Mouse (Mus musculus) ovary, postnatal 10 days (tissue): Measurements from ENCODE around the gene D630003M21Rik.
A peak's percentile ranks its signal among the peaks of the same experiment; 100 is the strongest.

Experiments used
- DNase-seq: peaks from one replicate; pipeline ENCODE4 v3.0.0; 2022; ENCODE audit warnings: low spot score

Gene D630003M21Rik

DNA sequence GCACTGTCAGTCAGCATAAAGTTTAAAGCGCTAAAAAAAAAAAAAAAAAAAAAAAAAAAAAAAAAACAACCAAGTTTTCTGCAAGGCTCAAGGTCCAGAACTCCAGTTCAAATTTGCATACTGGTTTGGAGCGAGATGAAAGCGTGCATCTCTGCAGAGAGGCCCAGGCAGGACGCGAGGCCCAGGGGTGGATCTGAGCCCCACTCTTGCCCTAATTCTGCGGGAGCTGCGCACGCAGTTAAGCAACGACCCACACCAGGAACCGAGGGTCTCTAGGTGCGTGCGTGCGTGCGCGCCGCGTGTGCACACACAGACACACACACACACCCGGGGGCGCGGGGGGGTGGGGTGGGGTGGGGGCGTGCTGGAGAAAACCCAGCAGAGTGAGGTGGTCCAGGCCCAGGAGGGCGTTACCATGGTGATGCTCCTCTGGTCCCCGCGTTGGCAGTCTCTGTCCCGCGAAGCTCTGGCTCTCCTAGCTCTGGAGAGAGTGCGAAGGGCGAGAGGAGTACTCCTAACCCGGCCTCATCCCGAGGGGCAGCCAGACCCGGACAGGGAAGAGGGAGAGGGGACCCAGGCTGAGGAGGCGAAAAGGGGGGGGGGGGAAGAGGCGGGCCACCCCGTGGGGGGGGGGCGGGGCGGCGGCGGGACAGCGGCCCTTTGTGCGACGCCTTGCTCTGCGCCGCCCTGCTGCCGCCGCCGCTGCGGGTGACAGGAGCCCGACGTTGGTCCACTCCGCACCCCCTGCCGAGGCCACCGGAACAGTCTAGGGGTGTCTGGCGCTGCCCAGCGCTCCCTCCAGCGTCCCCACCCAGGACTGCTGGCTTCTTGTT lies at the start of gene D630003M21Rik:
D630003M21Rik (minus strand) TSS at position 553 of the 833 bp plus-strand sequence.
- DNase-seq = no peak

DNA sequence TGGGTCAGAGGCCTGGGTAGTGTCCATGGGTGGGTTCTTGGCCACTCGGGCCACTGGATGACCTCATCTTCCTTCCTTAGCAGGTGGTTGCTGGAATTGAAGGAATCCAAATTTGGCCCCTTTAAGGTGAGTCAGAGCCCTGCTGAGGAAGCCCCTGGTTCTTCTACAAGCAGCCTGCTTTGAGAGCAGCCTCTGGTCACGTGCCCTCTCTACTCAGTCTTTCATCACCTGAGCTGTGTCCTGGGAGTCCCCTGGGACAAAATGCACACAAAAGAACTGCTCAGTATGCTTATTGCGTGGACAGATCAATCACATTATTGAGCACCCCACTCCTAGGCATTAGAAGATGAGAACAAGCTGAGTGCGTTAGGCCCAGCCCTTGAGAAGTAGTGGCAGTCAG lies 47.9 kb upstream of the D630003M21Rik start:
- DNase-seq = no peak

DNA sequence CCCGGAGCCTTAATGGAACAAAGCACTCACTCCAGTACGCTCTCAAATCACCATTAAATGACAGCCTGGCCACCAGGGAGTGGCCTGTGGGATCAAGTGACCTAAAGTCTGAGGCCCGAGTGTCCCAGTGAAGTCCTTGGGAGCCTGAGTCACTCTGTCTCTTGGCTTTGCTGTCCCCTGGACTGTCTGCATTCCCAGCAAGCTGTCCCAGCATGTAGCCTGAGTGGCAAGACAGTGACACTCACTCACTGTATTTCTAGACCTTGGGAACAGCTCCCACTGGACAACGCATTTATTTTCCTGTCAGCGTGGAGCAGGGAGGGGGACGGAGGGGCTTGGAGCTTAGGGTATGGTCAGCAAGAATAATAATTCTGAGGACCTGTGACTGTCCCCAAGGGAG lies 47.4 kb upstream of the D630003M21Rik start:
- DNase-seq = no peak

- DNase-seq = no peak
Measured at GRCm38 (mm10) chr2:158275811-158276210, 46.8 kb upstream of the D630003M21Rik start.

DNA sequence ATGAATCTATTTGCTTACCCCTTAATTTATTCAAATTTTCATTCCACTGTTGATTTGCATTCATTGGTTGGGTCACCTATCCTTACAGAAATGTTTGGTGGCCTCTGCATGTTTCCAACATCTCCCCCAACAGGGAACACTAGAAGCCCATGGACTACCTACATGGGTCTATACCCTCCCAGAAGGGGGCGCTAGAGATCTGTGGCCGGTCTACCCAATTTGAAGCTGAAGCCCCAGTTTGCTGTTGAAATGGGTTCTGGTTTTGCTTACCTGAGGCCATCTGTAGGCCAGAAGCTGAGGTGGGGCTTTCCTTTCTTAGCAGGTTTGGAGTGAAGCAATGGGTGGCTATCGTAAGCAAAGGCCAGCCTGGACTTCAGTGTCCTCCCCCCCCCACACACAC lies 46.3 kb upstream of the D630003M21Rik start:
- DNase-seq = no peak

DNA sequence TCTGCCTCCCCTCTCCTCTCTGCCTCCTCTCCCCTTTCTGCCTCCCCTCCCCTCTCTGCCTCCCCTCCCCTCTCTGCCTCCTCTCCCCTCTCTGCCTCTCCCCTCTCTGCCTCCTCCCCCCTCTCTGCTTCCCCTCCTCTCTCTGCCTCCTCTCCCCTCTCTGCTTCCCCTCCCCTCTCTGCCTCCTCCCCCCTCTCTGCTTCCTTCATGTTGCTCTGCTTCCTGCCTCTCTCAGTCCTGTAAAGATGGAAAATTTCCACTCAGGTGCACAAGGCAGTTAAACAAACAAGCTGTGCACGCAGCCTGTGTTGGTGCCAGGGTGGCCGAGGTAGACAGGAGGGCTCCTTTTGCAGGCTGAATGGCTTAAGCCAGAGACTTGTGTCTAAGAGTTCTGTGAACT lies 44.6 kb upstream of the D630003M21Rik start:
- DNase-seq = no peak

GRCm38 (mm10) chr2:158270017-158270416 lies 41.0 kb upstream of the D630003M21Rik start:
- DNase-seq = no peak

- DNase-seq = no peak
Measured at GRCm38 (mm10) chr2:158264877-158265276, 35.9 kb upstream of the D630003M21Rik start.

DNA sequence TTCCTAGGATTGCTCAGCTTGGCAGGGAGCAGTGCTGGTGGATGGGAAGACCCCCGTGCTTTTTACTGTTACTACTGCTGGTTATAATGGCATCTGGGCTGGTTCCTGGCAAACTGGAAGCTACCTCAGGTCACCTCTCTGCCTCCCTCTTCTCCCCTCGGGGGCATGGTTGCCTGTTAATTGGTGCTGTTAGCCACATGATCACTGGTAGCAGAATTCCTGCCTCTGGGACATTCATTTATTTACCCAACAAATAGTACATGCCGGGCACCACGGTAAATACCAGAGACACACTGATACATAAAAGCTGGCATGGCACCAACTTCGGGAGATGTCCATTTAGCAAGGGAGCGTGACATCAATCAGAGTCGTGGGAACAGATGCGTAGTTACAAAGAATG lies 30.5 kb upstream of the D630003M21Rik start:
- DNase-seq = no peak

DNA sequence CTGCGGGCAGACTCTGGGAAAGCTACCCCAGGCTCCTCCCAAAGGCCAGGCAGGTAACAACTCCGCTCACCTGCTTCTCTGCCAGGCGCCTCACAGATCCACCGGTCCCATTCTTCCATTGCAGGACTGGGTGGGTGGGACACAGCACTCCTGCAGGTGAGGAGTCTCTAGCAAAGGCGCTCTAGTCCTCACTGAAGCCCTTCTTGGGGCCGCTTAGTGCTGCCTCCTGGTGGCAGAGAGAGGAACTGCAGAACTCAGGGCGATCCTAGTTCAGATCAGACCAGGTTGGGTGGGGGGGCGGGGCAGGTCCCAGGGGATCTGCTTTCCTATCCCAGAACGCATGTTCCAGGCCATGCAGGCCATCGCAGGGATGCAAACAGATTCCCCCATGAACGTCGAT lies 29.8 kb upstream of the D630003M21Rik start:
- DNase-seq = peak; percentile 41

- no peak for DNase-seq
Measured at GRCm38 (mm10) chr2:158258005-158258418, 29.0 kb upstream of the D630003M21Rik start, which contains the start of gene Bpi. Gene Bpi (plus strand): TSS chr2:158258094.

DNA sequence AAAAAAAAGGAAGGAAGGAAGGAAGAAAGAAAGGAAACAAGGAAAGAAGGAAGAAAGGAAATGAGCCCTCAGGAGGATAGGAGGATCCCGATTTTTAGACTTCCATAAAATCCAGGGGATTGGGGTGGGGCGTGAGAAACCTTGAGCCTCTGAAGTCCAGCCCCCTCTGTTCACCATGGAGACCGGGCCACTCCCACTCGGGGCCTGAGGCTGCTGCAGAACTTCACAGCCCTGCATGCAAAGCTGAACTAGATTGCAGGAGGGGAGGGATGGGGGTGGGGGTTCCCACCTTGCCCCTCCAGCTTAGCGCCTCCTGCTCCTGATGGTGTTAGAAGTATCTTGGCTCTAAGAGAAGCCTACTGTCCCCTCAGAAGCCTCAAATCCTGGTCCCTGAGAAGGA lies 27.9 kb upstream of the D630003M21Rik start:
- no peak for DNase-seq

GRCm38 (mm10) chr2:158253806-158254205 lies 24.8 kb upstream of the D630003M21Rik start:
- DNase-seq = no peak

- no peak for DNase-seq
Measured at GRCm38 (mm10) chr2:158250558-158250957, 21.5 kb upstream of the D630003M21Rik start.

DNA sequence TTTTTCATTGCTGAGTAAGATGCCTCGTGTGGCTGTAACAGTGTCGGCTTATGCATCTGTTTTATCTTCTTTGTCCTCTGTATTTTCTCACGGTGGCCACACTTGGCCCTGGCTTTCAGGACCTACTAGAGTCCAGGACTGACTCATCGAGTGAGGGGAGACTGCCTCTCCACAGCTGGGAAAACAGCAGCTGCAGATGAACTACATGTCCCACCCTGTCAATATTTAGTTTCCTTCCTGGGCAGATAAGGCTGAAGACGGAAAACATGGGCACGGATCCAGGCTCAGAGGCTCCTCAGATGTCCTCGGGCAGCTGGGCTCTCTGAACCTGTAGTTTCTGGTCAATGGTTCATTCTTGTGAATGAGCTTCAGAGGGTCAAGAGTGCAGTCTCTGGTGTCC lies 19.3 kb upstream of the D630003M21Rik start:
- no peak for DNase-seq

DNA sequence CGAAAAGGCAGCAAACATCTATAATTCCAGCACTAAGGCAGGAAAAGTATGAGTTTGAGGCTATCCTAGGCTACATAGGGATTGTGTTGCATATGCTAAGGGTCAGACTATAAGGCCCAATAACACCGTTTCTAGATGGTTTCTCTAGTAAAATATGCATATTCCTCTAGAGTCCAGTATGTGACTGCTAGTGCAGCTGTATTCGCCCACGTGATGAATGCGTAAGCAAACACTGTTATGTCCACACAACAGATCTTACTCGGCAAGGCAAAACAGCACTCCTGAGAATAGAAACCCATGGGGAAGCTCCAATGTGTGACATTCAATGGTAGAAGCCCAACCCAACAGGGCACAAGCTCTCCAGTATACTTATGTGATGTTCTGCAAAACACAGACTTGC lies 18.8 kb upstream of the D630003M21Rik start:
- DNase-seq = no peak

GRCm38 (mm10) chr2:158245072-158245817 lies 16.2 kb upstream of the D630003M21Rik start:
- DNase-seq = no peak

- DNase-seq = no peak
Measured at GRCm38 (mm10) chr2:158243129-158243870, 14.3 kb upstream of the D630003M21Rik start.

DNA sequence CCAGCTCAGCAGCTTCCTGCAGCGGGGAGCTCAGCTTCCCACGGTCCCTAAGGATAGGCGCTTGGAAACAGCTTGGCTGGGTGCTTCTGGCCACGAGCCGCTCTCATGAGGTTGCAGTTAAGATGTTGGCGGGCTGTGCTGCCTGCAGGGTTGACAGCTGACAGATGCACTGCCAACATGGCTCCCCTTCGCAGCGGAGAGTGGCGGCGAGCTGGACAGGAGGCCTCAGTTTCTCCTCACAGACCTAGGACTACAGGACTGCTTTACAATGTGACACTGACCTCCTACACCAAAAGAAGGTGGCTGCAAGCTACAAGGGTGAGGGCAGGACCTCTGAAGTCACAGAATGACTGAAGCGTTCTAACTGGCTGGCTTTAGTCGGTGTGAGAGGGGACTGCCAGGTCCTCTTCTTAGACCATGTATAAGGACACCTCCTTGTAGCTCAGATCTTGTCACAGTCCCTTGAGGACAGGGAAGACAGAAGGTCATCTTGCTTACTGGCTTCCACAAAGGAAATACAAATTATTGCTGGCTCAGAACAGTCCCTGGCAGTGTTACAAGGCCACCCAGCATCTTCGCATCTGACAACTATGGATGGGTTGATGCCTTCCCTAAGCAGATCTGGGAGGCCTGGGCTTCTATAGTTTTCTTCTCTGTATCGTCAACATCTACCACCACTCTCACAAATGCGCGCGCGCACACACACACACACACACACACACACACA lies 13.3 kb upstream of the D630003M21Rik start:
- DNase-seq = no peak

DNA sequence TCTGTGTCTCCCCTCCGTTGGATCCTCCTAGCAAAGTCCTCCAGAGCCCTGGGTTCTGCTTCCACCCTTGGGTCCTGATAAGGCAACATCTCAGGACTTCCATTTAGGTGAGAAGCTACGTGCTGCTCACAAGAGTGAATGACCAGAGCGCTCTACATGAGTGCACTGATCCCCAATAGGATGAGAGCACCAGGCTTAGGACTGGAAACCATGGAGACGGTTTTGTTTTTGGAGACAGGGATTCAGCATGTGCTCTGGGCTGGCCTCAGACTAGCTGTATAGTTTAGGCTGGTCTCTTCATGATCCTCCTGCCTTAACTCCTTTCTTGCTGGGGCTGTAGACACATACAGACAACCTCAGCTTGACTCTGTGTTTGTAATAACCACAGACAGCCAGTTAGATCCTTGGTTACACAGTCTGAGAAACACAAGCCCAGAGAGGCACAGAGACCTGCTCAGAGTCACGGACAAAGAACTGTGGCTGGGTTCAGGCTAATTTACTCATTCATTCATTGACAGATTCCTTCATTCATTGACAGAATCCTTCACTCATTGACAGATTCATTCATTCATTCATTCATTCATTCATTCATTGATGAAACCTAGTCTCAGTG lies 12.2 kb upstream of the D630003M21Rik start:
- no peak for DNase-seq

GRCm38 (mm10) chr2:158238101-158238500 lies 9.1 kb upstream of the D630003M21Rik start:
- no peak for DNase-seq
